Mouse (Mus musculus) heart, adult 2 months (tissue): ENCODE measurements at regions not wholly inside any gene's neighbourhood (a gene's known extent, or its start where the extent isn't known, plus 50 kb on each side); places are given as distances from the start of the nearest gene placed in this dataset.

Experiments used
- DNase-seq, 2 experiments: peaks; one replicate each; pipeline ENCODE4 v3.0.0; 2021
- H3K27ac ChIP-seq: fragments of 200-600 bp; 2 replicates; pipeline ENCODE4 v1.8.1; 2022
- H3K27me3 ChIP-seq: fragments of 200-500 bp; 2 replicates; pipeline ENCODE4 v1.6.1; 2012; ENCODE audit warnings: mild to moderate bottlenecking, low read length, inconsistent platforms, mixed read lengths; ENCODE audit not compliant: control insufficient read depth, insufficient read depth
- H3K36me3 ChIP-seq: fragments of 200-500 bp; 2 replicates; pipeline ENCODE4 v1.6.1; 2012; ENCODE audit warnings: low read length, inconsistent platforms; ENCODE audit not compliant: control insufficient read depth, insufficient read depth
- H3K4me1 ChIP-seq: fragments of 200-500 bp; 2 replicates; pipeline ENCODE4 v1.6.1; 2011; ENCODE audit warnings: low read length; ENCODE audit not compliant: control insufficient read depth, insufficient read depth
- H3K4me3 ChIP-seq: fragments of 200-600 bp; 2 replicates; pipeline ENCODE4 v1.8.1; 2022
- H3K79me2 ChIP-seq: fragments of 200-500 bp; replicated peaks from 2 replicates; pipeline ENCODE4 v1.6.1; 2012; ENCODE audit warnings: mild to moderate bottlenecking, inconsistent platforms, low read length, moderate library complexity, mixed read lengths; ENCODE audit not compliant: control insufficient read depth, insufficient read depth
- H3K9ac ChIP-seq: fragments of 200-500 bp; 2 replicates; pipeline ENCODE4 v1.6.1; 2012; ENCODE audit warnings: low read depth, mild to moderate bottlenecking, control low read depth, inconsistent platforms, low read length, mixed read lengths
- CTCF ChIP-seq: fragments of 200-600 bp; IDR thresholded peaks from 2 replicates; pipeline ENCODE4 v1.8.1; 2022; ENCODE audit warnings: antibody characterized with exemption, mild to moderate bottlenecking, moderate library complexity
- EP300 ChIP-seq: fragments of 200-500 bp; IDR thresholded peaks from 2 replicates; pipeline ENCODE4 v1.6.1; 2011; ENCODE audit warnings: low read depth, low read length, control low read depth; ENCODE audit not compliant: insufficient read depth
- POLR2A ChIP-seq: fragments of 200-500 bp; IDR thresholded peaks from 2 replicates; pipeline ENCODE4 v1.6.1; 2011; ENCODE audit warnings: mild to moderate bottlenecking, low read depth, low read length, control low read depth; ENCODE audit not compliant: insufficient read depth
- WGBS: fragments of 180-500 bp; shearing (Covaris S2); methylation state at CpG from one replicate; pipeline ENCODE4 v1.1.7; 2018; 5-methylcytosine and 5-hydroxymethylcytosine counted together
- intact Hi-C: fragments of 180-260 bp; cut with DNase I; formaldehyde crosslinking; loops from one replicate; pipeline ENCODE4 v1.15.1; 2025

GRCm38 (mm10) chr3:19810034-19810433 lies 146.8 kb upstream of the Cp start:
- WGBS = 59% methylated on average over 3 of the region's 3 CpGs

GRCm38 (mm10) chr3:19824904-19825303 lies 131.9 kb upstream of the Cp start:
- WGBS = 88% methylated on average over 1 of the region's 1 CpGs
- Histone ChIP-seq H3K9ac (no peak overlapping the region), H3K36me3 (no peaks in the 10 kb centered on the region), H3K4me1 (no peaks in the 10 kb centered on the region), H3K4me3 (no peak overlapping the region), H3K27ac (no peak overlapping the region), H3K27me3 (no peaks in the 10 kb centered on the region), H3K79me2 (no peaks in the 10 kb centered on the region)
- DNase-seq = no peak
- TF ChIP-seq POLR2A = no peak
- no peak for TF ChIP-seq CTCF
- TF ChIP-seq EP300 = no peak
- intact Hi-C loops = no loop called here

More at GRCm38 (mm10) chr3:19810034-19810433, 146.8 kb upstream of the Cp start:
- intact Hi-C loops = no loop called here
- H3K4me3 ChIP-seq = no peak overlapping the region
- TF ChIP-seq CTCF (no peak), POLR2A (no peak), EP300 (no peak)
- H3K36me3 ChIP-seq = no peaks in the 10 kb centered on the region
- no peak overlapping the region for H3K27ac ChIP-seq
- no peaks in the 10 kb centered on the region for H3K79me2 ChIP-seq
- no peak overlapping the region for H3K9ac ChIP-seq
- no peak for DNase-seq
- no peaks in the 10 kb centered on the region for H3K27me3 ChIP-seq
- H3K4me1 ChIP-seq = no peaks in the 10 kb centered on the region

GRCm38 (mm10) chr3:19828518-19829246 lies 128.2 kb upstream of the Cp start:
- no peaks in the 10 kb centered on the region for H3K36me3 ChIP-seq
- no peak for DNase-seq
- intact Hi-C loops = no loop called here
- H3K79me2 ChIP-seq = no peaks in the 10 kb centered on the region
- no peaks in the 10 kb centered on the region for H3K4me1 ChIP-seq
- no peak overlapping the region for H3K9ac ChIP-seq
- no peak overlapping the region for H3K4me3 ChIP-seq
- no peaks in the 10 kb centered on the region for H3K27me3 ChIP-seq
- TF ChIP-seq EP300 = no peak
- TF ChIP-seq CTCF = no peak
- TF ChIP-seq POLR2A = no peak
- no peak overlapping the region for H3K27ac ChIP-seq
- WGBS = 79% methylated on average over 5 of the region's 5 CpGs

GRCm38 (mm10) chr3:19829752-19830151 lies 127.1 kb upstream of the Cp start:
- H3K9ac ChIP-seq = no peak overlapping the region
- no peak for DNase-seq
- H3K4me3 ChIP-seq = no peak overlapping the region
- no peaks in the 10 kb centered on the region for H3K27me3 ChIP-seq
- 77% methylated on average over 2 of the region's 2 CpGs for WGBS
- intact Hi-C loops = no loop called here
- no peak overlapping the region for H3K27ac ChIP-seq
- no peak for TF ChIP-seq EP300
- TF ChIP-seq CTCF = no peak
- no peak for TF ChIP-seq POLR2A
- H3K79me2 ChIP-seq = no peaks in the 10 kb centered on the region
- H3K36me3 ChIP-seq = no peaks in the 10 kb centered on the region
- no peaks in the 10 kb centered on the region for H3K4me1 ChIP-seq

GRCm38 (mm10) chr3:19848031-19848735 lies 108.7 kb upstream of the Cp start:
- TF ChIP-seq POLR2A (no peak), EP300 (no peak), CTCF (no peak)
- H3K4me1 ChIP-seq = peaks cover 2% of the 10 kb centered on the region; the same call in 1 of the 2 replicates
- H3K4me3 ChIP-seq = no peak overlapping the region
- no peak overlapping the region for H3K27ac ChIP-seq
- intact Hi-C loops = no loop called here
- H3K79me2 ChIP-seq = no peaks in the 10 kb centered on the region
- no peaks in the 10 kb centered on the region for H3K36me3 ChIP-seq
- H3K27me3 ChIP-seq = no peaks in the 10 kb centered on the region
- 72% methylated on average over 6 of the region's 6 CpGs for WGBS
- no peak overlapping the region for H3K9ac ChIP-seq
- no peak for DNase-seq

- TF ChIP-seq CTCF (no peak), POLR2A (no peak), EP300 (no peak)
- WGBS = 60% methylated on average over 1 of the region's 1 CpGs
These were observed 108.1 kb upstream of the Cp start for GRCm38 (mm10) chr3:19848736-19849269.

More at GRCm38 (mm10) chr3:19848736-19849269, 108.1 kb upstream of the Cp start:
- Histone ChIP-seq H3K4me3 (no peak overlapping the region), H3K27me3 (no peaks in the 10 kb centered on the region), H3K27ac (no peak overlapping the region), H3K79me2 (no peaks in the 10 kb centered on the region), H3K9ac (no peak overlapping the region), H3K36me3 (no peaks in the 10 kb centered on the region), H3K4me1 (peaks cover 2% of the 10 kb centered on the region; the same call in 1 of the 2 replicates)
- DNase-seq = no peak
- intact Hi-C loops = no loop called here
